Mouse (Mus musculus) small intestine, adult 2 months (tissue): ENCODE results near the gene Garnl3.

Experiments used
- CTCF ChIP-seq: fragments of 200-500 bp; IDR thresholded peaks from 2 replicates; pipeline ENCODE4 v1.5.1; 2012; ENCODE audit warnings: low read depth, mild to moderate bottlenecking, control low read depth, inconsistent platforms, low read length, moderate library complexity, mixed read lengths; ENCODE audit not compliant: insufficient replicate concordance, insufficient read length; ENCODE audit errors: extremely low read depth
- POLR2A ChIP-seq: fragments of 200-500 bp; IDR thresholded peaks from 2 replicates; pipeline ENCODE4 v1.6.1; 2012; ENCODE audit warnings: low read depth, mild to moderate bottlenecking, control low read depth, inconsistent platforms, low read length, moderate library complexity

GRCm38 (mm10) chr2:33159593-33159992 lies 28.1 kb upstream of the Garnl3 start:
- no peak for TF ChIP-seq CTCF
- TF ChIP-seq POLR2A: no peak
